Mouse (Mus musculus) spleen, adult 12 weeks (tissue): ENCODE data around the gene Btbd9.

Experiments used
- DNase-seq: peaks from one replicate; pipeline ENCODE4 v3.0.0; 2022; ENCODE audit warnings: low spot score

The Btbd9 gene

GRCm38 (mm10) chr17:30278596-30279378 lies 297.5 kb downstream of the Btbd9 start:
- no peak for DNase-seq

DNA sequence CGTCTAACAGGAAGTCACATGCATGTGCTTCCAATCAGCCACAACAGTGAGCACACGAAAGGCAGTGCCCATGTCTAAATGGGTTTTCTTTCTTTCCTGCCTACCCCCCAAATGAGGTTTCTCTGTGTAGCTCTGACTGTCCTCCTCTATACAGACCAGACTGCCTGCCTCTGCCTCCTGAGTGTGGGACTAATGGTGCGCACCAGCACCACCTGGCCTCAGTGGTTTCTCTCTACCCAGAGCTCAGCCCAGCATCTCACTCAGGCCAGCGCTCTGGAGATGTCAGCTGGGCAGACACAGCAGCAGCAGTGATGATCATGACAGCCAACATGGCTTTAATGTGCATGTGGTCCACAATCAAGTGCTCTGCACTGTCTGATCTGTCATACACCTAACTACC lies 299.8 kb downstream of the Btbd9 start:
- no peak for DNase-seq

- DNase-seq: no peak
These were observed 303.5 kb downstream of the Btbd9 start for GRCm38 (mm10) chr17:30272769-30273168.

GRCm38 (mm10) chr17:30269136-30270063 lies 306.9 kb downstream of the Btbd9 start:
- DNase-seq: no peak

DNA sequence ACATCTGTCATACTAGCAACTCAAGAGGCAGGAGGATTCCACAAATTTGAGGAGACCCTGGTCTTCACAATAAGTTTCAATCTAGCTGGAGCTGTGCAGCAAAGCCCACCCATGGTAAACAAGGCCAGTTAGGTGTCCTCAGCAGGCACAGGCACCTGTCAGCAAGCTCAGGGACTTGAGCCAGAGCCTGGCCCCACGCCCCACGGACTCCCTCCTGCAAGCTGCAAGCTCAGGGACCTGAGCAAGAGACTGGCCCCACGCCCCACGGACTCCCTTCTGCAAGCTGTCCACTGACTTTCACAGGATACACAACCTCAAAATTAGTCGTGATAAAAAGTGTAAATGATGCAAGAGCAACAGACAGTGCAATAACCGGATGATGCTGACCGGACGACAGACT lies 307.8 kb downstream of the Btbd9 start:
- DNase-seq: no peak

DNA sequence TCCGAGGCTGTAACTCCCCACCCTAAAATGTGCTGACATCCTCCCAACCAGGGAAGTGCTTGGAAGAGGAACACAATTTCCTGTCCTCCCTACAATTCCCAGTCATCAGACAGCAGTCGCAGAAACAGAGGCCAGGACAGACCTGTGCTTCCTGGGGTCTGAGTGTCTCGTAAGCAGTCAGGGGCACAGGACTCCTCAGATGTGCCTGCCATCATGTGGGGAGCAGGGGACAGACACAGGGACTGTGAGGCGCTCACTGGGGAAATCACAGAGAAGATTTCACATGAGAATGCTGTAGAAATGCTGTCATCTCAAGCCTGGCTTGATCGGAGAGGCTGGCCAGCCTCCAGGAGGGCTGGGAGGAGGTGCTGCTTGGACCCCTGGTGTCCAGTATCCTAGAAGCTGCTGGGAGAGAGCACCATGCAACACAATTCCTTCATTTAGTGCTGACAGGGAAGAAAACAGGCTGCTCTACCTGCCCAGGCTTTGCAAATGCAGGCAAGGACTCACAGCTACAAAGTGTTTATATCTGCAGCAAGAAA lies 308.8 kb downstream of the Btbd9 start:
- no peak for DNase-seq

- no peak for DNase-seq
These were observed 312.8 kb downstream of the Btbd9 start for GRCm38 (mm10) chr17:30263535-30263934.

DNA sequence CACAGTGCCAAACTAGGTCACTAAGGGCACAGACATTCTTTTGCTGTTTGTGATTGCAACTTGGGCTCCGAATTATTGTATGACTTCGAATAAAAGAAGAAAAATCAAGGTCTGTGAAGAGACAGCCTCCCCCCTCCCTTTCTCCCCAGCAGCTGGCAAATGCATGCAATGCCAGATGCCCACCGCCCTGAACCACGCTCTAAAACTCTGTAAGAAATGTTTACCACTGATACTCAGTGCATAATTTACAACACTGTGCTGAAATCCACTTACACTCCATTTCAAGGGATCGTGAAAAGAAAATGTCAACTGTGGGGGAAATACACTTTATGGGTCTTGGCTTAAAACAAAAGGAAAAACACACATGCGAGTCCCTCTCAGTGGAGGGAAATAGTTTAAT lies 313.3 kb downstream of the Btbd9 start:
- DNase-seq: no peak

- DNase-seq: no peak
These were observed 313.8 kb downstream of the Btbd9 start for GRCm38 (mm10) chr17:30262440-30262839.

DNA sequence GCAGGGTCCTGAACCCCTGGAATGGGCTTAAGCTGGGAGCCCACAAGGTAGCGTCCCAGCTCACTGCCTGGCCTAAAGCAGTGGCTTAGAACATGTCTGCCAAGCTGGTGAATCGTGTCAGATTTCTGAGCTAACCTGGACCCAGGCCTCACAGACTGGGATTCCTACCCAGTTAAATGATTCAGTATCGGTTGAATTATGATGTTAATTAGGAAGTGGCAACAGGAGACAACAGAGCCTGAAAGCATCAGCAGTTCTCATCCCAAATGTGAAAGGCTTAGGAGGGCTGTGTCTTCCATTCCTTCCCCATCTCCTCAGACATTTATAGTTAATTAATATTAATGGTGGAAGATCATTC lies 314.3 kb downstream of the Btbd9 start:
- DNase-seq: no peak

DNA sequence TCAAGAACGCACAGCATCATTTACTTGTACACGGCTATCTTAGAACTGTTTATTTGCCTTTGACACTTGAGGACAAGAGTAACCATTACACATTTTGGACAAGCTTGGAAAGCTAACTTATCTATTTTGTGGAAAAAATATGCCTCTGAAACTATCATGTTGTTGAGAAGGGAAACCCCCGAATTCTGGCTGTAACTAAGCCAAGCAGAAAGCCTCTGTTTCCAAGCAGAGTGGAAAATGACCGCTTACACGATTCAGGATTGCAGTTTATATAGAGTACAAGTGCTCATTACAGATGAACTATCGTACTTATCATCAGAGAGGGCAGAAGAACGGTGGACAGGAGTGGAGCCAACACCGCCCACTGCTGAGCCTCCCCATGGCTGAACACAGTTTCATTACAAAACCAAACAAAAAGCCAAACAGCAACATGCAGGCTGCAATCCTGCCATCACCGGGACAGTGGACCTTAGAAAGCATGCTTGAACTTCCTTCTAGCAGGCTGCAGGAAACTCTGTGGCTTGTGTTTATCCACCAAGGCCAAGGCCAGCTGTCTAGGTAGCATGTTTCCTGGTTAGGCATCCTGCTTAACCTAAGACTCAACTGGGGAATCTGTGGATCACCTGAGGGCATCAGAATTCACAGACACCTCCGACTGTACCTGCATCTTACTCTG lies 314.8 kb downstream of the Btbd9 start:
- no peak for DNase-seq

DNA sequence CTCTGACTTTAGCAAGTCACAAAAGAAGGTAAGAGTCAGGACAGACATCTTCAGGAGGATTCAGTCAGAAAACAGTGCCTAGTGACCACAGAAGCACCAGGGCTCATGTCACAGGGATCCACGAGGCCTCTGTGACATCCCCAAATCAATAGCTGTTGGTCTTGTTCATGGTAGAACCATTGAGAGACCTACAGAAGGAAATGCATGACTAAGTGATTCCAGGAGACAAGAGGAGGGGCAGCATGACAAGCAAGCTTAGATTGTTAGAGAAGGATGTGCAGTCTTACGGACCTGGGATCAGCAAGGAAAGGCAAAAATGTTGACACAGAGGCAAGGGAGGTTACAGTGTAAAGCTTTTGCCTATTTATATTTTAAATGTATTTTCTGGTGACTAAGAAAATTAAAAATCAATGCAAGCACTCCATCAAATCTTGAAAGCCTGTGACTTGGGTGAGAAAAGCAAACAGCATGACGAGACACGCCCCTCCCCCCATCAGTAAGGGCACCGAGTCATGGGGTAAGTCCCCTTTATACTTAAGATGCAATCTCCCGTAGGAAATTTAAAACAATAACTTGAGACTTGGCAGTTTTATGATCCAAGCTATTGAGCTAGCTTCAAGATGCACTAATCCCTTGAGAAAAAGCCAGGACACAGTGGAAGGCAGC lies 315.5 kb downstream of the Btbd9 start:
- DNase-seq: no peak

DNA sequence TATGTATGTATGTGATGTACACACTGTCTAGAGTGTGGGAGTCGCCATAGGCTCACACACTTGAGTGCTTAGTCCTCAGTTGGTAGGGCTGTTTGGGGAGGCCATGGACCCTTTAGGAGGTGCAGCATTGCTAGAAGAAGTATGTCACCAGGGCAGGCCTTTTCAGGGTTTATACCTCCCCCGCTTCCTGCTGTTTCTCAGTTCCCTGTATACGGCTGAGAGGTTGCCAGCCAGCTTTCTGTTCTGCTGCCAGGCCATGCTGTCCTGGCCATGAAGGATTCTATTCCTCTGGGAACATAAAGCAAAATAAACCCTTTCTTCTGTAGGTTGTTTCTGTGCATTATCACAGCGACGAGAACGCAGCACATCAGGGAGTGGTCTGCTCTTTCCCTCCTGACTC lies 316.4 kb downstream of the Btbd9 start:
- no peak for DNase-seq

DNA sequence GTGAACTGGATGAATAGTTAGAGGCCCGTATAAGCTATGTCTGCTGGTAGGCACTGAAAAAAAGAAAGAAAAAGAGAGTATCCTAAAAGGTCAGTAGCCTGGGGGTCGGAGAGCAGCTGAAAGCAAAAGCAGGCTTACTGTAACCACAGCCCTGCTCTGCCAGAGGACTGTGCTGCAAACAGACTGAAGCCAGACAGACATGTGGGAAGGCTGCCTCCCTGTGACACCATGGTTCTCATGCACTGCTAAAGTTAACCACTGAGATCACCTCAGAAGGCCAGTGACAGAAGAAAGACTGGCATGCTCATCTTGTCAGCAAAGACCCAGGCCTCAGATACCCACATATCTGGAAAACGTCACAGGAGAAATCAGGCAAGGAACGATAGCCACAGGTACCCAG lies 317.8 kb downstream of the Btbd9 start:
- DNase-seq: no peak

DNA sequence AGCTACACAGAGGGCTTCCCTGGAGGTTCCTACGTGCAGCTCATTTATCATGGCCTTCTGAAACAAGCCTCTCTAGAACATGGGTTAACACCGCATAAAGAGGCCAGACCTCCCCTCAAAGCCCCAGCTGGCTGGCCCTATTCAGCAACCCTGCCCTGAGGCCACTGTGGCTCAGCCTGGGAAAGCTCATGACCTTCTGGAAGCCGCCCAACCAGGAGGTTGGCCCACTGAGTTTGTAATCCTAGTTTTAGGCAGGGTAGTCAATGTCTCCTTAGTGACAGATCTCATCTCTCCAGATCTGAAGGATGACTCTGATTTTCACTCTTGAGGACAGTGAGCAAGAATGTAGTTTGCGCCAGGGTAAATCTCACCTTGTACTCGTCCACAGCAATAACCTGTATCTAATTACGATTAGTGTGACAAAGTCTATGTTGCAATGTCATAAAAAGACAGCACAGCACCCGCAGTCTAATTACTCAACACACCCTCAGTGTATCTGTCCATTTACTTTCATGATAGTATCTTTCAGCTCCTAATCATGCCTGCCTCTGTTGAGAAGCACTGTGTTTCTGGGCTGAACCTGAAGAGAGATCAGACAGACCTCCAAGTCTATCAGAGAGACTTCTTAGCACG lies 320.2 kb downstream of the Btbd9 start:
- no peak for DNase-seq

- no peak for DNase-seq
These were observed 322.4 kb downstream of the Btbd9 start for GRCm38 (mm10) chr17:30253924-30254323.

- no peak for DNase-seq
These were observed 323.3 kb downstream of the Btbd9 start for GRCm38 (mm10) chr17:30253028-30253427.

- no peak for DNase-seq
These were observed 331.0 kb downstream of the Btbd9 start for GRCm38 (mm10) chr17:30245308-30245706.

DNA sequence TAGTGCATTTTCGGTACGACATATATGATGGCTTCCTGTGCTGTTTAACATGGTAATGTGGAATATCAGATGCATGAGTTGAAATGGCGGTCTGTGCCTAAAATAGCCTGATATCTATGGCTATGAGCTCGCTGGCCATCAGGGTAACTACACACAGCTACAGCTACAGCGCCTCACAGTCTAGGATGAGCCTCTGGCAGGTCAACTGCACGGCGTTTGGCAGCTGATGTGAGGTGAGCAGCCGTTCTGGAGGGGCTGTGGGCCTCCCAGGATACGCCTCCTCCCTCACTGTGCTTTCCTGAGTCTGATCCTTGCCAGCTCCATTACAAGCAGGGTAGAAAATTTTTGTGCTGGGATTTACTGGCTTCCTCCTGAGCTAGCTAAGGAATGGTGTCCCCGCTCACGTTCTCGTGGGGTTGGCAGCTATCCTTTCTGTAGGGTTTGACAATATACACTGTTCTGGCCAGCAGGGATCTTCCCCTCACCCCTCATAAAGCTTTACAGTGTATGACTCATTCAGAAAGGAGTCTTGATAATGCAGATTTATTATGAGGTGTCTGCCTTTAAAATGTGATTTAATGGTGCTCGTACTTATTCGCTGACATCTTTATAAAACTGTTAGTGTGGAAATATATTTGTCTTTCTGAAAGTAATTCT lies 331.5 kb downstream of the Btbd9 start:
- DNase-seq: no peak

DNA sequence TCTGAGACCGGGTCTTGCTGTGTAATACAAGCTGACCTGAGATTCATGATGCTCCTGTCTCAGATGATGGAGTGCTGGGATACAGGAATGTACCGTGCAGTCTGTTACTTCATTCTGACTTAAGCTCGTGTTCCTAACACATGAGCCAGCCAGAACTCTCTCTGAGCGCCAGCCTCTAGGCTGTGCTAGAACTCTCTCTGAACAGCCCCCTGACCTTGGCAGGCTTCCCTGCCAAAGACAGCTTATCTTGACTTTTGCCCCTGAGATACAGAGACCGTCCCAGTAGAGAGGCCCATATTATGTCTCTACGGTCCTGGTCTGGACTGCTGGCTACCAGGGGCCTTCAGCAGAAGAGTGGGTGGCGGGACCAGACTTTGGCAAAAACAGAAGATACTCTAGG lies 332.7 kb downstream of the Btbd9 start:
- no peak for DNase-seq

GRCm38 (mm10) chr17:30242647-30243046 lies 333.6 kb downstream of the Btbd9 start:
- no peak for DNase-seq
